Mouse (Mus musculus) hindbrain, embryonic 16.5 days (tissue): ENCODE measurements at regions not wholly inside any gene's neighbourhood (a gene's known extent, or its start where the extent isn't known, plus 50 kb on each side); places are given as distances from the start of the nearest gene placed in this dataset.

Source experiments
- ATAC-seq: fragments of 200-750 bp; cut with Nextera tagmentation; 2 replicates; pipeline ENCODE4 v1.8.0; 2017; ENCODE audit warnings: moderate TSS enrichment, moderate library complexity
- H3K27ac ChIP-seq: fragments of 300-500 bp; sonication (generic); 2 replicates; pipeline ENCODE4 v1.5.1; 2014; ENCODE audit warnings: low read depth, mild to moderate bottlenecking, control low read depth, low read length, moderate library complexity
- H3K27me3 ChIP-seq: fragments of 300-500 bp; sonication (generic); replicated peaks from 2 replicates; pipeline ENCODE4 v1.6.1; 2014; ENCODE audit warnings: low read length; ENCODE audit not compliant: control insufficient read depth, insufficient read depth
- H3K36me3 ChIP-seq: fragments of 300-500 bp; sonication (generic); 2 replicates; pipeline ENCODE4 v1.6.1; 2014; ENCODE audit warnings: mild to moderate bottlenecking, low read length, moderate library complexity, mixed read lengths; ENCODE audit not compliant: control insufficient read depth, insufficient read depth
- H3K4me1 ChIP-seq: fragments of 300-500 bp; sonication (generic); 2 replicates; pipeline ENCODE4 v1.6.1; 2014; ENCODE audit warnings: low read depth, low read length; ENCODE audit not compliant: control insufficient read depth, insufficient read depth
- H3K4me2 ChIP-seq: fragments of 300-500 bp; sonication (generic); 2 replicates; pipeline ENCODE4 v1.6.1; 2014; ENCODE audit warnings: mild to moderate bottlenecking, low read length, control low read depth, moderate library complexity
- H3K4me3 ChIP-seq: fragments of 300-500 bp; sonication (generic); 2 replicates; pipeline ENCODE4 v1.5.1; 2014; ENCODE audit warnings: mild to moderate bottlenecking, low read length, control low read depth, moderate library complexity
- H3K9ac ChIP-seq: fragments of 300-500 bp; sonication (generic); 2 replicates; pipeline ENCODE4 v1.6.1; 2014; ENCODE audit warnings: low read depth, mild to moderate bottlenecking, control low read depth, low read length, moderate library complexity
- H3K9me3 ChIP-seq: fragments of 300-500 bp; sonication (generic); 2 replicates; pipeline ENCODE4 v1.6.1; 2014; ENCODE audit warnings: mild to moderate bottlenecking, low read length, moderate library complexity; ENCODE audit not compliant: control insufficient read depth
- WGBS: fragments of 180-500 bp; shearing (Covaris S2); extraction: QIAGEN DNeasy Blood & Tissue Kit; methylation state at CpG from one replicate; pipeline ENCODE4 v1.1.7; 2014; 5-methylcytosine and 5-hydroxymethylcytosine counted together

DNA sequence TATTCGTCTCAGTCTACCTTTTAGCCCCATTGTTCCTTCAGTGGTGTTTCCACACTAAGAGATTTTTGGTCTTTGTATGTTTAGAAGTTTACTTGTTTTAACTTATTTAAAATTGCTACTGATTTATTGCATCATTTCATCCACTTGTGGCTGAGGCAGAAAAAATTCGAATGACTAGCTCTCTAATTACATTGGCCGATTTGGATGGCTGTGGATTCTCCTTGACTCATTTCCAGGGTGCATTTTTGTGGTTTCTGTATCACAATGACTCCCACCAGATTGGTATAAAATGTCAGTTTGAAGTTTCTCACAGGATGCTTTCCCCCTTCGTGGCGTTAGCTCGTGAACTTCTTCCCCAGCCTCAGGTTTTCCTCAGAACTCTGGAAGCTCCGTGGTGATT, 217.5 kb upstream of the Isl1 start:
- no peaks in the 10 kb centered on the region for H3K9me3 ChIP-seq
- no peak overlapping the region for H3K27ac ChIP-seq
- H3K9ac ChIP-seq = no peak overlapping the region
- no peak overlapping the region for H3K4me2 ChIP-seq
- no peak for ATAC-seq
- H3K36me3 ChIP-seq = no peaks in the 10 kb centered on the region
- H3K4me3 ChIP-seq = no peak overlapping the region
- WGBS = 70% methylated on average over 7 of the region's 7 CpGs
- 0 out of 2 replicates have a peak, but pooled peaks cover 3% of the 10 kb centered on the region for H3K4me1 ChIP-seq
- no peaks in the 10 kb centered on the region for H3K27me3 ChIP-seq

DNA sequence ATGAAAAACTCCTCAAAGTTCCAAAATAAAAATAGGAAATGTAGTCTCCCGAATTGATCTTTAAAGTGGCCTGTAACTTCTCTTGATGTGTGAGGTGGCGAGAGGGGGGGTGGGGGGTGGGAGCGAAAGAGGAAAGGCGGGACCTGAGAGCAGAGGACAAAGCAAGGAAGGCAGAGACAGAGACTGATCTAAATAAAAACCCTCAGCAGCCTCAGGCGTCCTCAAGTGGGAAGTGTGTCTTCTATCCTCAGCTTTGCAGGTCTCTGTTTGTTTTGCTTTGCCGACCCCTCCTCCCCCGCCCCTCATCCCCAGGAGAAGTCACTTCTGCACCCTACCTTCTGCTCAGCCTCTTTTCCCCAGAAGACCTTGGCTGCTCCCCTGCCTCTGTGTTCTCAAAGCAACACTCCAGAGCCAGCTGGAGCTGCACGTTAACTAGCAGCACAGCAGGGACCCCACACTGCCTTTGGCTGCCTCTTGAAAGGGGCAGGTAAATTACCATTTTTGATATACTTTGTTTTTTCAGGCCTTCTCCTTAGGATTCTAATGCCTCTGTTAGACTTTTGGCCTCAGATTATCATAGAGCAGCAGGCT, 214.3 kb upstream of the Isl1 start:
- Histone ChIP-seq H3K4me1 (0 out of 2 replicates have a peak, but pooled peaks cover 3% of the 10 kb centered on the region), H3K4me2 (no peak overlapping the region), H3K27ac (no peak overlapping the region), H3K36me3 (no peaks in the 10 kb centered on the region), H3K9ac (no peak overlapping the region), H3K27me3 (no peaks in the 10 kb centered on the region), H3K9me3 (no peaks in the 10 kb centered on the region), H3K4me3 (no peak overlapping the region)
- ATAC-seq = no peak
- 9% methylated on average over 8 of the region's 8 CpGs for WGBS

DNA sequence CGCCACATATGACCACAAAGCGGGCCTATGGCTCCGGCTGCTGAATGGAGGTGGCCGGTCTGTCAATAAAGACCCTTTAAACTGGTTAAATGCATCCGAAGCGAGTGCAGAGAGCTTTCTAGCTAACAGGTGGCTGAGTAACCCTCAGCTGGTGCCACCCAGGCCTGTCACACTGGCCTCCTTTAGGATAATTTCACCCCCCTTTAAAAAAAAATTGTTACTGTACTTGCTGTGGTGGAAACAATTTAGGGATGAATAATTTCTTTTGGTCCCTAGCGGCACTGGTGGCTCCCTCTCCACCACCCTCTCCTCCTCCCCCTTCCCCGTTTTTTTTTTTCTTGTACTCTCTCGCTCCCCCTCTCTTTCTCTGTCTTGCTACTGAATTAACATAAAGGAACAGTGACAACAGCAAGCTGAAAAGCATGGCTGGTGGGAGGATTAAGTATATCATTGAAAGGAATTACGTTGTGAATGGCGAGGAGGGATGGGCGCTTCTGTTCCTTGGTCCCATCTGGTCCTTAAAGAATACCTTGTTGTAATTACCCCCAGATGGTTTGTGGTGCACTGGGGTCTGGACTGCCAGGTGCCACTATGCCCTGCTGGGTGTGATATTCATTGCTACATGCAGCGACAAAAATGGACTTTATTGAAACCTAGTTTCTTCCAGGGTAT, 205.3 kb upstream of the Isl1 start:
- ATAC-seq = peak; percentile 75
- peaks cover 5% of the 10 kb centered on the region; the same call in 1 of the 2 replicates for H3K27me3 ChIP-seq
- no peaks in the 10 kb centered on the region for H3K9me3 ChIP-seq
- 6% methylated on average over 13 of the region's 13 CpGs for WGBS
- no peaks in the 10 kb centered on the region for H3K36me3 ChIP-seq
- H3K4me3 ChIP-seq = peak overlapping the region; percentile 12
- H3K27ac ChIP-seq = no peak overlapping the region
- peak overlapping the region; percentile 51 for H3K4me2 ChIP-seq
- H3K4me1 ChIP-seq = peaks cover 4% of the 10 kb centered on the region
- H3K9ac ChIP-seq = no peak overlapping the region; the same call in 1 of the 2 replicates

DNA sequence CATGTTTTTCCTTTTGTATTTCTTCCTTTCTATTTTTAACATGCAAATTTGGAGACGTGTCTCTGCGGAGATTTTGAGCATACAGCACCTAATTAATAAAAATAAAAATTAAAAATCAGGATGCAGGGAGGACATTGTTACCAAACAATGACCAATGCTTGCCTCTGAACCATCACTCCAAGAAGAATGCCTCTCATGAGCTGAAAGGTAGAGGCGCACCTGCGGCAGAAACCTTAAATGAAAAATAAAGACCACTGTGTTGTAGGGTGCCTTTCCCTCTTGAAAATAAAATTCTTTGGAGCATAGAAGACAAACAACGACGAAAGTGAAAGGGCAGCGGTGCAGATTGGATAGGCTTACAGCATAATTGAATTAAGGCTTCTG, 204.8 kb upstream of the Isl1 start:
- ATAC-seq = no peak; the same call in 1 of the 2 replicates
- H3K4me3 ChIP-seq = peak overlapping the region; percentile 12
- peaks cover 4% of the 10 kb centered on the region for H3K4me1 ChIP-seq
- peak overlapping the region; percentile 51 for H3K4me2 ChIP-seq
- no peaks in the 10 kb centered on the region for H3K9me3 ChIP-seq
- no peaks in the 10 kb centered on the region for H3K36me3 ChIP-seq
- no peak overlapping the region; the same call in 1 of the 2 replicates for H3K9ac ChIP-seq
- no peak overlapping the region for H3K27ac ChIP-seq
- 36% methylated on average over 7 of the region's 7 CpGs for WGBS
- peaks cover 5% of the 10 kb centered on the region; the same call in 1 of the 2 replicates for H3K27me3 ChIP-seq

DNA sequence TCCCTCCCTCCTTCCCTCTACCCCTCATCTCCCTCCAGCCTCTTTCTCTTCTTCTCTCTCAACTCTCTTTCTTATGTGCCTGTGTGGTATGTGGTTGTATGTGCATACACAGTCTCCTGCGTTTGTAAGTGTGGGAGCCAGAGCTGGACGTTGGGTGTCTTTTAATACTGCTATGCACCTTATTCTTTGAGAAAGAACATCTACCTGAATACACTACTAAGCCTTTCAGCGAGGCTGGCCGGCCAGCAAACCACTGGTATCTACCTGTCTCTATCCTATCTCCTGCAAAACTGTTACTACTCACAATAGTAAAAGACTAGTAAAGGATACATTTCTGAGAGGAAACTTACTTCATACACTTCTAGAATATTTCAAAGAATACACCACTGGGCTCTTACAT, 202.9 kb upstream of the Isl1 start:
- Histone ChIP-seq H3K4me1 (peaks cover 4% of the 10 kb centered on the region), H3K27me3 (peaks cover 3% of the 10 kb centered on the region; the same call in 1 of the 2 replicates), H3K27ac (no peak overlapping the region), H3K4me3 (no peak overlapping the region), H3K9me3 (no peaks in the 10 kb centered on the region), H3K36me3 (no peaks in the 10 kb centered on the region), H3K4me2 (no peak overlapping the region), H3K9ac (no peak overlapping the region)
- WGBS = 73% methylated on average over 4 of the region's 4 CpGs
- ATAC-seq = no peak

DNA sequence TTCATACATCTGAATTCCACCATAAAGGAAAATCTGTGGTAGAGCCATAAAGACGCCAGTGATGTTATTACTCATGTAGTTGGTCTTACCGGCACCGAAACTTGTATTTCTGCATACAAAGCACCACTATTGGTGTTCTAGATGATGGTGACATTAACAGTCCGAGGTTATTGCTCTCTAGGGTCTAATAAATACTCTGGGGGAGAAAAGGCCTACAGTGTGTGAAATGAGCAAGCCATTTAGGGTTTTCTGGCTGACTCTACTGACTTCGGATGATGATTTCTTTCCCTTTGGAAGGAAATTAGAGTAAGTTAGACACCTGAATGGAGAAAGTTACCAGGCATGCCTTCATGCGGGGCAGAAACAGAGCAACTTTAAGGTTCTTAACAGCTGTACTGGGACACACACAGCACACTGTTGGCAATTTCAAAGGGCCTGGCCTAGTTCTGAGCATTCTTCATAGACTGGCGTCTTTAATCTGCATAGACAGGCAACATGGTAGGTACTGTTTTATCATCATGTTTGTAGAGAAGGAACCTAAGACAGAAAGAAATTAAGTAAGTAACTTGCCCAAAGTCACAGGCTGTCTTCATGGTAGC, 198.8 kb upstream of the Isl1 start:
- 80% methylated on average over 7 of the region's 7 CpGs for WGBS

DNA sequence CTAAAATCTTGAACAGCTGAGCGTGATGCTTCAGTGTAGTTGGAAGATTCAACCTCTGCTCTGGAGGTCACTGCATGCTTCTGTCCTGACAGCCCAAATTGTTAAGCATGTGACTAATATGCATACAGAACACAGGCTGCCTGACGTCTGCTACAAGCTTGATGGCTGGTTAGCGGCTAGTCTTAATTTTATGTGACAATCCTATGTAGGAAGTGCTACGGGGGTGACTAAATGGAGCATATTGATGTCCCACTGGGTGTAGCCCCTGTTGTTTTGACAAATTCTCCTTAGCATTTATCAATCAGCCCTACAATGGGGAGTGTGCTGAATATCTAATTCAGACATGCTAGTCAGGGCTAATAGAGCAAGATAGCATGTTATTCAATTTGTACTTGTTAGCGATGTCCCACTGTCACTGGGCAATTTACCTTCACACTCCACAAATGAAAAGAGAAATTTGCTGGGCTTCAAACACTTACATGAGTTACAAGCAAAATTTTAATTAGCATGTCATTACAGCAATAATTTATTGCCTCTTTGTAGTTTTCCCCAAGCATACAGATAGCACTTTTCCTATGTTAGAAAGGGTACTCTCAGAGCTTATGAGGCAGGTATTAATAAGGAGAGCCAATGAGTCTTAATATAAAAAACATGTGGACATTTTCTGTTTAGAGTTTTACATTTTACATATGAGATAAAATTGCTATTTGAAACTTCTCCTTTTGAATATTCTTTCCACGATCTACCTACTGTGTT, 188.3 kb upstream of the Isl1 start:
- Histone ChIP-seq H3K9ac (no peak overlapping the region), H3K27ac (no peak overlapping the region), H3K4me2 (no peak overlapping the region), H3K4me3 (no peak overlapping the region), H3K27me3 (no peaks in the 10 kb centered on the region), H3K36me3 (no peaks in the 10 kb centered on the region), H3K4me1 (no peaks in the 10 kb centered on the region), H3K9me3 (no peaks in the 10 kb centered on the region)
- 32% methylated on average over 6 of the region's 6 CpGs for WGBS
- peak; percentile 79 for ATAC-seq

More for the DNA sequence above, 198.8 kb upstream of the Isl1 start:
- ATAC-seq = no peak
- no peaks in the 10 kb centered on the region for H3K4me1 ChIP-seq
- H3K4me2 ChIP-seq = no peak overlapping the region
- no peak overlapping the region for H3K4me3 ChIP-seq
- no peaks in the 10 kb centered on the region for H3K36me3 ChIP-seq
- H3K9me3 ChIP-seq = no peaks in the 10 kb centered on the region
- peaks cover 3% of the 10 kb centered on the region; the same call in 1 of the 2 replicates for H3K27me3 ChIP-seq
- no peak overlapping the region for H3K27ac ChIP-seq
- H3K9ac ChIP-seq = no peak overlapping the region

DNA sequence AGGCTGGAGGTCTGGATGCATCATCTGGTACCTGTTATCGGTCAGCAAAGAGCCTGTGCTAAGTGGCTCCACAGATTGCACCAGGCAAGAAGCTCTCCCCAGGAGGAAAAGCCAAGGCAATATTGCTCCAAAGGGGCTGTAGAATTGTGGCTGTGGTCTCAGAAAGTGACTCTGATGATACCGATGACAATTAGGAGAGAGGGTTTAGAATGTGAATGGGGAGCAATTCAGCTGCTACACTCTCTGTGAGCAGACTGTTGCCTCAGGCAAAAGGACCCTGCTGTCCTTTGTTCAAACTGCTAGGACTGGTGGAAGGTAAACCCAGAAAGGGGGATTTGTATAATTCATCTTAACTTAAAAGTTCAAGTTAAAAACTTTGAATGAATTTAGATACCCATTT, 186.2 kb upstream of the Isl1 start:
- Histone ChIP-seq H3K27me3 (no peaks in the 10 kb centered on the region), H3K9me3 (no peaks in the 10 kb centered on the region), H3K4me2 (no peak overlapping the region), H3K36me3 (no peaks in the 10 kb centered on the region), H3K4me1 (no peaks in the 10 kb centered on the region), H3K4me3 (no peak overlapping the region), H3K27ac (no peak overlapping the region), H3K9ac (no peak overlapping the region)
- no peak for ATAC-seq
- 22% methylated on average over 2 of the region's 2 CpGs for WGBS

DNA sequence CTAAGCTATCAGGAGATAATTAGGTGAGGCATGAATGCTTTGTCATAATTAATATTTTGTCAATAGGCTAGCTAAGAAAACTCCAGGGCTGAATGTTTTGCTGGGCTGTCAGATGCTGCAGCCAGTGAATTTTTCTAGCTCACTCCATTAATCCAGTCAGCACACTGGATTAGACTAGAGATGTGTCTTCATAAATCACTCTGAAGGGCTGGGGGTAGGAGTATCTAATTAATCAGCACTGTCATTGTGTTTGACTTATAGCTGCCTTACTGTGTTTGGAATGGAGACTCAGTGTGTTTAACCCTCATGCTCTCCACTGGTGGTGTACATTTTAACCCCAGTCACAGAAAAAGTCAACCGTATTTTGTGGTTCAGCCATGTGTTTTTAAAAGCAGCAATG, 179.9 kb upstream of the Isl1 start:
- WGBS = 33% methylated on average over 1 of the region's 1 CpGs
- Histone ChIP-seq H3K9ac (no peak overlapping the region), H3K27me3 (no peaks in the 10 kb centered on the region), H3K4me2 (no peak overlapping the region), H3K4me3 (no peak overlapping the region), H3K27ac (no peak overlapping the region), H3K4me1 (no peaks in the 10 kb centered on the region), H3K9me3 (no peaks in the 10 kb centered on the region), H3K36me3 (no peaks in the 10 kb centered on the region)
- peak; percentile 70; the same call in 1 of the 2 replicates for ATAC-seq
